Mouse (Mus musculus) adrenal gland, postnatal 10 days (tissue): ENCODE data around the gene Vmn1r229. TPM values are rescaled to one million over a fixed set of nuclear protein-coding genes. Genes with fewer than 3 reads are reported as not detected.

Source experiments
- DNase-seq: peaks from one replicate; pipeline ENCODE4 v3.0.0; 2021; ENCODE audit warnings: mixed read lengths
- long read RNA-seq, 2 experiments: library from polyadenylated mRNA; stranded (forward); transcript quantifications; one replicate each; pipeline ENCODE4 v2.0.0; 2021
- total RNA-seq, 2 experiments: library from RNA; stranded (reverse); gene quantifications; 2 replicates each; pipeline ENCODE4 v1.2.3; 2021

The Vmn1r229 gene
- total RNA-seq: under 1 TPM in 1 of 2 experiments, not detected in 1; 0.03 TPM
- long read RNA-seq, experiment 1: 0 reads
- long read RNA-seq, experiment 2: 0 reads

GRCm38 (mm10) chr17:20811255-20811654, at the start of gene Vmn1r229:
TSS of gene Vmn1r229 (plus strand) at chr17:20811555.
- no peak for DNase-seq

- no peak for DNase-seq
Measured at GRCm38 (mm10) chr17:20786057-20786456, 25.3 kb upstream of the Vmn1r229 start, which contains the start of gene Vmn1r228. TSS of gene Vmn1r228 (minus strand) at chr17:20786157.

- no peak for DNase-seq
Measured at GRCm38 (mm10) chr17:20840144-20840543, 28.8 kb downstream of the Vmn1r229 start, which contains the start of gene Vmn1r230. TSS of gene Vmn1r230 (plus strand) at chr17:20840444.

Other genes starting within 250 kb of the Vmn1r229 start
- gene Vmn2r109, start 246.8 kb upstream of the Vmn1r229 start, total RNA-seq: not detected
- not detected for gene Vmn2r110, start 215.1 kb upstream of the Vmn1r229 start, total RNA-seq
- not detected for gene Fpr-rs3, start 186.7 kb upstream of the Vmn1r229 start, total RNA-seq
- not detected for gene Vmn1r226, start 128.7 kb upstream of the Vmn1r229 start, total RNA-seq
- not detected for gene Vmn1r227, start 81.7 kb upstream of the Vmn1r229 start, total RNA-seq
- gene Vmn1r228, start 25.4 kb upstream of the Vmn1r229 start, total RNA-seq: not detected
- gene Vmn1r230, start 28.9 kb downstream of the Vmn1r229 start, total RNA-seq: not detected
- gene Vmn1r231, start 93.5 kb downstream of the Vmn1r229 start, total RNA-seq: not detected
- not detected for gene Vmn1r232, start 108.2 kb downstream of the Vmn1r229 start, total RNA-seq
- gene Ppp2r1a, start 133.8 kb downstream of the Vmn1r229 start, total RNA-seq: 100 to 1,000 TPM; 260 to 272 TPM
- not detected for gene Vmn1r233, start 184.9 kb downstream of the Vmn1r229 start, total RNA-seq
- gene Zfp160, start 197.3 kb downstream of the Vmn1r229 start, total RNA-seq: 10 to 100 TPM; 13.7 to 22.3 TPM